Comparison of ENCODE assay signal across 7 mouse cellular contexts in genomic region chr4:141020811-141021613, GRCm38 (mm10). TPM values are rescaled to one million over a fixed set of nuclear protein-coding genes. Genes with fewer than 3 reads are reported as not detected.
DNase-seq lines count a peak whose midpoint lies in the region; ATAC-seq lines count a peak whose summit lies in the region.

No protein-coding gene starts in this region.

- H3K27ac ChIP-seq in forebrain, embryonic 13.5 days, result peak overlapping the region; percentile 96
- H3K27ac ChIP-seq in hindbrain, embryonic 12.5 days, result peak overlapping the region; percentile 94

- peak overlapping the region; percentile 37 for H3K4me2 ChIP-seq in forebrain, embryonic 13.5 days
- peak overlapping the region; percentile 19 for H3K4me2 ChIP-seq in hindbrain, embryonic 12.5 days (replicated peaks)

- peak overlapping the region; percentile 59 for H3K9ac ChIP-seq in forebrain, embryonic 13.5 days
- peak overlapping the region; percentile 23 for H3K9ac ChIP-seq in hindbrain, embryonic 12.5 days

- no peaks in the 10 kb centered on the region for H3K27me3 ChIP-seq in forebrain, embryonic 13.5 days
- no peaks in the 10 kb centered on the region for H3K27me3 ChIP-seq in hindbrain, embryonic 12.5 days

- no peak overlapping the region for H3K4me3 ChIP-seq in forebrain, embryonic 13.5 days
- H3K4me3 ChIP-seq in hindbrain, embryonic 12.5 days, result no peak overlapping the region

- 9% methylated on average over 14 of the region's 14 CpGs for WGBS in forebrain, embryonic 13.5 days
- 21% methylated on average over 14 of the region's 14 CpGs for WGBS in hindbrain, embryonic 12.5 days

- ATAC-seq in forebrain, embryonic 13.5 days, result peak; percentile 69
- ATAC-seq in hindbrain, embryonic 12.5 days (ENCODE audit: low FRiP score), result peak; percentile 77
- ATAC-seq in megakaryocyte progenitor cell, adult 5-6 weeks (replicated peaks; ENCODE audit: poor library complexity), result no peak

- H3K9me3 ChIP-seq in forebrain, embryonic 13.5 days (replicated peaks), result no peaks in the 10 kb centered on the region
- H3K9me3 ChIP-seq in hindbrain, embryonic 12.5 days (replicated peaks), result no peaks in the 10 kb centered on the region

- DNase-seq in right cerebral cortex, postnatal 4 days, result peak; percentile 73
- no peak for DNase-seq in right cerebral cortex, postnatal 25 days
- peak; percentile 35 for DNase-seq in mesoderm, embryonic 11.5 days (ENCODE audit: low read depth, low spot score)
- DNase-seq in urinary bladder, postnatal 14 days (ENCODE audit: low spot score), result no peak

- peaks cover 74% of the 10 kb centered on the region for H3K36me3 ChIP-seq in forebrain, embryonic 13.5 days (ENCODE audit: poor library complexity, severe bottlenecking)
- H3K36me3 ChIP-seq in hindbrain, embryonic 12.5 days, result peaks cover 67% of the 10 kb centered on the region

- H3K4me1 ChIP-seq in forebrain, embryonic 13.5 days, result peaks cover 53% of the 10 kb centered on the region
- H3K4me1 ChIP-seq in hindbrain, embryonic 12.5 days, result peaks cover 37% of the 10 kb centered on the region

RNA-seq across cellular contexts. Expression of gene Mfap2, which starts 10.8 kb away (rescaled TPM):
- polyA plus RNA-seq in forebrain, embryonic 13.5 days (2015; fragmentation: Nextera tagmentation; extraction: Ambion mirVana), result 253 and 270 TPM in 2 replicates
- 344 and 345 TPM in 2 replicates for polyA plus RNA-seq in hindbrain, embryonic 12.5 days (2016; fragmentation: Nextera tagmentation; extraction: Ambion mirVana)
- total RNA-seq in megakaryocyte progenitor cell, adult 5-6 weeks (2015), result not detected in 2 replicates
- total RNA-seq in megakaryocyte progenitor cell, adult 5-6 weeks (2017), result not detected in 2 replicates

RNA-seq across cellular contexts. Expression of gene Atp13a2, which starts 34.3 kb away (rescaled TPM):
- polyA plus RNA-seq in forebrain, embryonic 13.5 days (2015; fragmentation: Nextera tagmentation; extraction: Ambion mirVana), result 76.9 and 85.9 TPM in 2 replicates
- polyA plus RNA-seq in hindbrain, embryonic 12.5 days (2016; fragmentation: Nextera tagmentation; extraction: Ambion mirVana), result 110 and 113 TPM in 2 replicates
- total RNA-seq in megakaryocyte progenitor cell, adult 5-6 weeks (2015), result 9.0 and 13.1 TPM in 2 replicates
- 19.2 and 23.4 TPM in 2 replicates for total RNA-seq in megakaryocyte progenitor cell, adult 5-6 weeks (2017)

RNA-seq across cellular contexts. Expression of gene Crocc, which starts 39.3 kb away (rescaled TPM):
- polyA plus RNA-seq in forebrain, embryonic 13.5 days (2015; fragmentation: Nextera tagmentation; extraction: Ambion mirVana), result 7.4 and 7.7 TPM in 2 replicates
- 13.2 and 14.1 TPM in 2 replicates for polyA plus RNA-seq in hindbrain, embryonic 12.5 days (2016; fragmentation: Nextera tagmentation; extraction: Ambion mirVana)
- total RNA-seq in megakaryocyte progenitor cell, adult 5-6 weeks (2015), result 1.1 and 3.3 TPM in 2 replicates
- 5.8 and 6.0 TPM in 2 replicates for total RNA-seq in megakaryocyte progenitor cell, adult 5-6 weeks (2017)

RNA-seq across cellular contexts. Expression of gene Necap2, which starts 57.1 kb away (rescaled TPM):
- polyA plus RNA-seq in forebrain, embryonic 13.5 days (2015; fragmentation: Nextera tagmentation; extraction: Ambion mirVana), result 44.9 and 48.0 TPM in 2 replicates
- 57.6 and 60.7 TPM in 2 replicates for polyA plus RNA-seq in hindbrain, embryonic 12.5 days (2016; fragmentation: Nextera tagmentation; extraction: Ambion mirVana)
- 33.5 and 37.1 TPM in 2 replicates for total RNA-seq in megakaryocyte progenitor cell, adult 5-6 weeks (2015)
- 50.4 and 64.3 TPM in 2 replicates for total RNA-seq in megakaryocyte progenitor cell, adult 5-6 weeks (2017)

Comparison
In these comparisons a context has a peak if more than half of its experiments do, and no peak if none do; other contexts are left out.
1. DNase-seq: peak in right cerebral cortex, postnatal 4 days (single experiment) and mesoderm, embryonic 11.5 days (single experiment); none in right cerebral cortex, postnatal 25 days (single experiment) and urinary bladder, postnatal 14 days (single experiment).